Mouse (Mus musculus) G1E-ER4 (cell line): ENCODE measurements around the gene Stk24. TPM values are rescaled to one million over a fixed set of nuclear protein-coding genes. Genes with fewer than 3 reads are reported as not detected.

Experiments
- GATA1 ChIP-seq: IDR thresholded peaks from one replicate; pipeline ENCODE4 v1.8.0; 2012; ENCODE audit warnings: low read length, inconsistent platforms
- polyA plus RNA-seq: library from polyadenylated mRNA; stranded (reverse); fragments of >175 nt; gene quantifications from 2 replicates; pipeline ENCODE4 v1.2.3, GENCODE M21; 2012

The Stk24 gene
- polyA plus RNA-seq: 104 and 105 TPM in 2 replicates

GRCm38 (mm10) chr14:121379827-121380145 lies at the start of gene Stk24:
Gene Stk24, minus strand, starts transcription at chr14:121380011.
- TF ChIP-seq GATA1: no peak

GRCm38 (mm10) chr14:121428148-121428547 lies 48.3 kb upstream of the Stk24 start:
- no peak for TF ChIP-seq GATA1

- TF ChIP-seq GATA1: no peak
Observed at GRCm38 (mm10) chr14:121426743-121427142, 46.9 kb upstream of the Stk24 start.

GRCm38 (mm10) chr14:121425004-121425793 lies 45.4 kb upstream of the Stk24 start:
- no peak for TF ChIP-seq GATA1

GRCm38 (mm10) chr14:121423341-121423751 lies 43.5 kb upstream of the Stk24 start:
- no peak for TF ChIP-seq GATA1

GRCm38 (mm10) chr14:121422664-121423340 lies 43.0 kb upstream of the Stk24 start:
- no peak for TF ChIP-seq GATA1

GRCm38 (mm10) chr14:121422000-121422399 lies 42.2 kb upstream of the Stk24 start:
- TF ChIP-seq GATA1: no peak

- no peak for TF ChIP-seq GATA1
Observed at GRCm38 (mm10) chr14:121417594-121417993, 37.8 kb upstream of the Stk24 start.

GRCm38 (mm10) chr14:121416626-121417319 lies 37.0 kb upstream of the Stk24 start:
- TF ChIP-seq GATA1: no peak

GRCm38 (mm10) chr14:121414635-121415241 lies 34.9 kb upstream of the Stk24 start:
- TF ChIP-seq GATA1: no peak

GRCm38 (mm10) chr14:121408944-121409343 lies 29.1 kb upstream of the Stk24 start:
- TF ChIP-seq GATA1: no peak

GRCm38 (mm10) chr14:121406943-121407342 lies 27.1 kb upstream of the Stk24 start:
- no peak for TF ChIP-seq GATA1

- no peak for TF ChIP-seq GATA1
Observed at GRCm38 (mm10) chr14:121405546-121405945, 25.7 kb upstream of the Stk24 start.

- TF ChIP-seq GATA1: no peak
Observed at GRCm38 (mm10) chr14:121405120-121405519, 25.3 kb upstream of the Stk24 start.

GRCm38 (mm10) chr14:121399676-121400075 lies 19.9 kb upstream of the Stk24 start:
- no peak for TF ChIP-seq GATA1

- TF ChIP-seq GATA1: no peak
Observed at GRCm38 (mm10) chr14:121397471-121397870, 17.7 kb upstream of the Stk24 start.
